Mouse (Mus musculus) lung, adult 2 months (tissue): Measurements from ENCODE around the gene Sqstm1.

Experiments
- CTCF ChIP-seq: fragments of 200-500 bp; IDR thresholded peaks from 2 replicates; pipeline ENCODE4 v1.5.1; 2011; ENCODE audit warnings: mild to moderate bottlenecking, low read length, control low read depth; ENCODE audit not compliant: insufficient read depth
- POLR2A ChIP-seq: fragments of 200-500 bp; IDR thresholded peaks from 2 replicates; pipeline ENCODE4 v1.6.1; 2011; ENCODE audit warnings: low read depth, mild to moderate bottlenecking, control low read depth, low read length, borderline replicate concordance; ENCODE audit errors: extremely low read depth

DNA sequence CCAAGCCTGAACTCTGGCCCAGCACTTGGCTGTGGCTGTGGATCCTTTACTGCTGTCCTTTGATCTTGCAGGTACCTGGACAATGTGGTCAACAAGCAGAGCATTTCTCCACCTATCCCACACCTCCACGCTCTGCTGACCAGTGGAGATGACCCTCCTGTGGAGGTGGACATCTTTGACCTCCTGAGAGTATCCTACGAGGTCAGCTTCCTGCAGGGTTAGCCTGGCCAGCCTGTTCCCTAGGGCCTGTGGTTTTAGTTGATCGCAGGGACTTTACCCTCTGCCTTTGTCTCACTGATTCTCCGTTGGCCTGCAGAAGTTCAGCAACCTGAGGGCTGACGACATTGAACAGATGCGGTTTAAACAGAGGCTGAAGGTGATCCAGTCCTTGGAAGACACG is 52.3 kb downstream of the Sqstm1 start:
- TF ChIP-seq POLR2A (no peak), CTCF (no peak)
